Mouse (Mus musculus) hindbrain, embryonic 10.5 days (tissue): ENCODE measurements around the gene Lrch3. TPM values are rescaled to one million over a fixed set of nuclear protein-coding genes. Genes with fewer than 3 reads are reported as not detected.

Experiments
- DNase-seq: peaks from one replicate; pipeline ENCODE4 v3.0.0-alpha.2; 2017; ENCODE audit warnings: low spot score
- H3K27ac ChIP-seq: fragments of 300-500 bp; sonication (generic); 2 replicates; pipeline ENCODE4 v1.5.1; 2016; ENCODE audit warnings: mild to moderate bottlenecking, moderate library complexity
- H3K27me3 ChIP-seq: fragments of 300-500 bp; sonication (generic); 2 replicates; pipeline ENCODE4 v1.6.1; 2016; ENCODE audit warnings: mild to moderate bottlenecking; ENCODE audit not compliant: poor library complexity, insufficient read depth, severe bottlenecking
- H3K36me3 ChIP-seq: fragments of 300-500 bp; sonication (generic); 2 replicates; pipeline ENCODE4 v1.6.1; 2016; ENCODE audit warnings: mild to moderate bottlenecking, moderate library complexity
- H3K4me1 ChIP-seq: fragments of 300-500 bp; sonication (generic); replicated peaks from 2 replicates; pipeline ENCODE4 v1.6.1; 2016; ENCODE audit warnings: mild to moderate bottlenecking
- H3K4me3 ChIP-seq: fragments of 300-500 bp; sonication (generic); 2 replicates; pipeline ENCODE4 v1.5.1; 2016; ENCODE audit warnings: mild to moderate bottlenecking, moderate library complexity
- H3K9me3 ChIP-seq: fragments of 300-500 bp; sonication (generic); 2 replicates; pipeline ENCODE4 v1.6.1; 2016; ENCODE audit warnings: mild to moderate bottlenecking, moderate library complexity
- WGBS: fragments of 180-500 bp; shearing (Covaris S2); methylation state at CpG from one replicate; pipeline ENCODE4 v1.1.7; 2016; 5-methylcytosine and 5-hydroxymethylcytosine counted together
- polyA plus RNA-seq: library from polyadenylated mRNA; unstranded; fragments of >200 nt; fragmentation: Nextera tagmentation; extraction: Ambion mirVana; gene quantifications from 2 replicates; pipeline ENCODE4 v1.2.1, GENCODE M21; 2016

Lrch3 gene
- polyA plus RNA-seq, 1 experiment from 2014 or later = 30.3 TPM

DNA sequence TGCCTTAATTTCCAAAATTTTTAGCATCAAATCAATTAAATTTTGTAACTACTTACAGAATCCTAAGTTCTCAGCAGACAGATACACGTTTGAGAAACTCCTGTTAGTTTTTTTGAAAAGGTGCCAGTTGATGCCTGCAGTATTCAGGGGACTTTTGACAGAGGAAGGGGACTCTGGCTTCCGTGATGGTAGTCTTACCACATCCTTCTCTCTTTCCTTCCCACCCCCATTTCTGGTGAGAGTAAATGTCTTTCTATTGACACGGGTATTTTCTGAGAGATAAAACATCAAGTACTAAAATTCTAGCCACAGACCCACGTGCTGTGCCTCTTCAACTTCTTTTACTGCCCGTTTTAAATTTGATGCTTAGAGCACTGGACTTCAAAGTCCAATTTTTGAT, 39.9 kb downstream of the Lrch3 start:
- H3K9me3 ChIP-seq = no peaks in the 10 kb centered on the region
- H3K27me3 ChIP-seq = no peaks in the 10 kb centered on the region
- H3K4me3 ChIP-seq = no peak overlapping the region
- WGBS = 86% methylated on average over 5 of the region's 5 CpGs
- no peaks in the 10 kb centered on the region for H3K4me1 ChIP-seq
- DNase-seq = no peak
- peaks cover 41% of the 10 kb centered on the region for H3K36me3 ChIP-seq
- no peak overlapping the region for H3K27ac ChIP-seq

DNA sequence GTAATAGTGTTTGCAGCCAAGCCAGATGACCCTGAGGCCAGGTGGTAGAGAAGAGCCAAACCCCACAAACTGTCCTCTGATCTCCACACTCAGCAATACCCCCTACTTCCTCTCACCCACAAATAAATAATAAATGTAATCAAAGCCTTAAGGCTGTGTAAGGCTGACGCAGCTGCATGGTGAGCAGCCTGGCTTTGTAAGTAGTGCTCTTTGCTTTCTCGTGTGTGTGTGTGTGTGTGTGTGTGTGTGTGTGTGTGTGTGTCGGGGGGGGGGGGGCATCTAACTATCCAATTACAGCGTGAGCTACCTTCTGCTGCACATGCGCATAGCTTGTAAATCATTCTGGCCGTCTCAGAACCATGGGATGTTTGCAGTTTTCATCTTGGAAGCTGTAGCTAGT, 40.4 kb downstream of the Lrch3 start:
- Histone ChIP-seq H3K9me3 (no peaks in the 10 kb centered on the region), H3K36me3 (peaks cover 46% of the 10 kb centered on the region), H3K4me1 (no peaks in the 10 kb centered on the region), H3K27ac (no peak overlapping the region), H3K27me3 (no peaks in the 10 kb centered on the region), H3K4me3 (no peak overlapping the region)
- no peak for DNase-seq
- WGBS = 89% methylated on average over 5 of the region's 6 CpGs

DNA sequence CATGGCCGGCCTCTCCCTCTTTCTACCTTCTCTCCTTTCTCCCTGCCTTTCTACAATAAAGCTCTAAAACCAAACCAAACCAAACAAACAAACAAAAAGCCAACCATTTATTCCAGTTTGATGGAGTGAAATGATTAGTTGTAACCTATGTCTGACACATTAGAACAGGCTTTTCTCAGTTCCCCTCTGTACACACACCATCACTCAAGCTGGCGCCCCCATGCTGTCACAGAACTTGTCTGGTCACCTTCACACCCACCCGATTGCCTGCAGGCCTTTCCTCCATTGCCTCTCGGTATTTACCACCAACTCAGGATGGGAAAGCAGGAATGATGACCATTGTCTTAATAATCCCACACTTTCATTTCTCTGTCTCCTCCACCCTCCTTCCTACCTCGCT, 43.0 kb downstream of the Lrch3 start:
- Histone ChIP-seq H3K4me1 (no peaks in the 10 kb centered on the region), H3K4me3 (no peak overlapping the region), H3K27ac (no peak overlapping the region), H3K9me3 (no peaks in the 10 kb centered on the region), H3K36me3 (peaks cover 57% of the 10 kb centered on the region), H3K27me3 (no peaks in the 10 kb centered on the region)
- 66% methylated on average over 5 of the region's 5 CpGs for WGBS
- no peak for DNase-seq

DNA sequence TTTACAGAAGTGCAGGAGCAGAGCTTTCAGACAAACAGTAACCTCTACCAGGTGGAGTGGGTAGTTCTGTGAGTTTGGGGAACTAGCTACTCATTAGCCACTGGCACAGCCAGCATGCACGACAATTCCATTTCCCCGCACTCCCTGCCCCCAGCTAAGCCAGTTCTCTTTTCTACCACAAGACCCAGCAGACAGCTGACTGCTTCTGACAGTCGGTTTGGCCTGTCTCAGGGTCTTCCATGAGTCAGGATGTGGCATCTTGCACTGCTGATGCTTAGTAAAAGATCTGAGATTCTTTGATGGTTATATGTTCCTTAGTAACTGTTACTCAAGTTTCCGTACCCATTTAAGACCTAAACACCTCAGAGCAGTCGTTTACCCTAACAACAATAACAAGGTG, 58.6 kb downstream of the Lrch3 start:
- Histone ChIP-seq H3K27me3 (no peaks in the 10 kb centered on the region), H3K4me3 (no peak overlapping the region), H3K36me3 (peaks cover 52% of the 10 kb centered on the region), H3K9me3 (no peaks in the 10 kb centered on the region), H3K4me1 (no peaks in the 10 kb centered on the region), H3K27ac (no peak overlapping the region)
- DNase-seq = no peak
- WGBS = 79% methylated on average over 5 of the region's 5 CpGs

DNA sequence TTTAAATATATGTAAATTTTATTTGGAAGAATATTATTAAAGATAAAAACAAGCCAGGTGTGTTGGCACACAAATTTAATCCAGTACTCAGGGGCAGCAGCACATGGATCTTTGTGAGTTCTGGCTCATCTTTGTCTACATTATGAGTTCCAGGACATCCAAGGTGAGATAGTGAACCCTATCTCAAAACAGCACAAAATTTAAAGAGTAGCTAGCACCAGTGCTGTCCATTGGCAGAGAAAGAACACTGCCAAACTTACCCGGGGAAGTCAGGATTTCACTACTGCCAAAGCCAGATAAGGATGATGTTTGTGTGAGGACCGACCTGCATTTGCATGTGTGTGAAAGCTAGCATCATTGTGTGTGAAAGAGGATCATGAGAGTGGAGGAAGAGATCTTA, 59.1 kb downstream of the Lrch3 start:
- Histone ChIP-seq H3K27ac (no peak overlapping the region), H3K36me3 (peaks cover 57% of the 10 kb centered on the region), H3K27me3 (no peaks in the 10 kb centered on the region), H3K9me3 (no peaks in the 10 kb centered on the region), H3K4me3 (no peak overlapping the region), H3K4me1 (no peaks in the 10 kb centered on the region)
- no peak for DNase-seq
- 90% methylated on average over 2 of the region's 2 CpGs for WGBS

DNA sequence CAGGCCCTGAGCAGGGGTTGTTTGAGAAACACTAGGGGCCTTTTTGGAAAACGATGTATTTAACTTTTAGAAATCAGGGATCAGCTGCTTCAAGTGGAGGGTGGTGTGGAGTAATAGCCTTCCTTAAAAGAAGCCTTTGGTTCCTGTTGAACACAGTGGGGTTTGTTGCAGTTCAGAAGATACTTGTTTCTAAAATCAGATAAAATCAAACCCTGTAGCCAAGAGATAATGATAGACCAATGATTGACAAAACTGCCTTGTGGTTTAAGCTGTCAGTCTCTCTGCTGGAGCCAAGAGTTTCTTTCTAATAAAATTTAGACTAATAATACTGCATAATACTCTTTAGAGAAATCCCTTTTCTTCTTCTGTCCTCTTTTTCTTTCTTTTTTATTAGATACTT, 66.3 kb downstream of the Lrch3 start:
- no peak for DNase-seq
- Histone ChIP-seq H3K27me3 (no peaks in the 10 kb centered on the region), H3K4me3 (no peak overlapping the region)

DNA sequence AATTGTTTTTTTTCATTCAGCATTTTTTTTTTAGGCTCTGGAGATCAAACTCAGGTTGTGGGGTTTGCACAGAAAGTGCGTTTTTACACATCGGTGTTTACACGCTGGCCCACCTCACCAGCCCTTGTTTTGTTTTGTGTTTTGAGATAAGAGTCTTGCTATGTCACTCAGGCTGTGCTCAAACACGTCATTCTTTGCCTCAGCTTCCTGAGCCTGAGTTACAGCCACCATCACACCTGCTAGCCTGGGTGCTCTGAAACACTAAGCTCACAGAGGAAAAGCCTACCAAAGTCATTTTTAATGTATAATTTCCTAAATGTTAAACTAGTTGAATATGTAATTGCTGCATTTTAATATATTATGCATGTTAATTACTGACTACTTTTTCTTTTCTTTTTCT, 67.5 kb downstream of the Lrch3 start:
- Histone ChIP-seq H3K9me3 (no peaks in the 10 kb centered on the region), H3K36me3 (peaks cover 88% of the 10 kb centered on the region), H3K27ac (no peak overlapping the region), H3K4me1 (no peaks in the 10 kb centered on the region), H3K4me3 (no peak overlapping the region), H3K27me3 (no peaks in the 10 kb centered on the region)
- 91% methylated on average over 4 of the region's 4 CpGs for WGBS
- no peak for DNase-seq

More for the DNA sequence above, 66.3 kb downstream of the Lrch3 start:
- peaks cover 87% of the 10 kb centered on the region for H3K36me3 ChIP-seq
- WGBS = 89% methylated on average over 1 of the region's 1 CpGs
- H3K9me3 ChIP-seq = no peaks in the 10 kb centered on the region
- no peaks in the 10 kb centered on the region for H3K4me1 ChIP-seq
- no peak overlapping the region for H3K27ac ChIP-seq

DNA sequence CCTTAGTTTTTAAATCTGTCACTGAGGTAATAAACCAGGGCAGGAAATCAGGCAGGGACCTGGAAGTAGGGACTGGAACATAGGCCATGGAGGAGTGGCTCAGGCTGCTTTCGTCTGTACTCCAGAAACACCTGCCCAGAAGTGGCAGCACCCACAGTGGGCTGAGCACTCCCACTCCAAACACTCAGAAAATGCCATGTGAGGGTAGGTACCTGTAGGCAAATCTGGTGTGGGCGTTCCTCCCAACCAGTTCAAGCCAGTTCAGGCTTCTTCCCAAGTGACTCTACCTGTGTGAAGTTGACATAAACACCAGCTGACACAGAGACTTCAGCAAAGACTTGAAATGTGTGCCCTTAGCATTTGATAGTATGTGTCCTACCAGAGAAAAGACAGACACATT, 70.7 kb downstream of the Lrch3 start:
- Histone ChIP-seq H3K4me3 (no peak overlapping the region), H3K36me3 (peaks cover 86% of the 10 kb centered on the region), H3K27me3 (no peaks in the 10 kb centered on the region), H3K4me1 (no peaks in the 10 kb centered on the region), H3K9me3 (no peaks in the 10 kb centered on the region), H3K27ac (no peak overlapping the region)
- no peak for DNase-seq
- WGBS = 85% methylated on average over 2 of the region's 2 CpGs

DNA sequence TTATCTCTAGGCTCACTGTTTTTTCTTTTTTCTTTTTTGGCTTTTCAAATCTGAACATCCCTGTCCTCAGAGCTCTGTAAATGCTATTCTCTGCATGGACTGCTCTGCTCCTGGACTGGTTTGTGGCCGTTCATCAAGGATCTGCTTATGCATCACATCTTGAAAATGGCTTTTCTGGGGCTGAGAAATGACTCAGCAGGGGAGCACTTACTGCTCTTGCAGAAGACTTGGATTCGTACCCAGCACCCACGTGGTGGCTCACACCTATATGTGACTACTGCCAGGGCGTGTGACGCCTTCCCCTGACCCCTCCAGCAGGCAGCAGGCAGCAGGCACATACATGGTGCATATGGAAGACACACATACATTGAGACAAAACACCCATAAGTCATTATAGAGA, 78.3 kb downstream of the Lrch3 start:
- no peak overlapping the region for H3K4me3 ChIP-seq
- no peak overlapping the region for H3K27ac ChIP-seq
- H3K27me3 ChIP-seq = no peaks in the 10 kb centered on the region
- DNase-seq = no peak
- WGBS = 87% methylated on average over 5 of the region's 5 CpGs
- no peaks in the 10 kb centered on the region for H3K9me3 ChIP-seq
- H3K4me1 ChIP-seq = no peaks in the 10 kb centered on the region
- H3K36me3 ChIP-seq = peaks cover 88% of the 10 kb centered on the region

DNA sequence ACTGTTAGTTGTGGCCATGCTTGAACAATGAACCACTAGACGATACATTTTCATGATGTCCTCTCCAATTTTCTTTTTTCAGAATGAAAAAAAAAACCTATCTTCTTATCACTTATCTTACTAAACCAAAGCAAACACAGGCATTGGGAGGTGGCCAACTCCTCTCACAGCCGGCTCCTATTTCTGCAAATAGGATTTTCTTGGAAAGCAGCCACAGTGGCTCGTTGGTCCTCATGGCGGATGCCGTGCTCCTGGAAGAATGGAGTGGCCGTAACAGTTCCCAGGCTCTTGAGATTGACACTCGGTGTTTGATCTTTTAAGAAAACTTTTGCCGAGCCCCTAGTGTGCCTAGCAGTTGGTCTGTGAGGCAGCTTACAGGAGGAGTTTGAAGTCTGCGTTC, 91.3 kb downstream of the Lrch3 start:
- no peak for DNase-seq
- Histone ChIP-seq H3K36me3 (peaks cover 95% of the 10 kb centered on the region), H3K4me1 (no peaks in the 10 kb centered on the region), H3K27me3 (no peaks in the 10 kb centered on the region), H3K27ac (no peak overlapping the region), H3K9me3 (no peaks in the 10 kb centered on the region), H3K4me3 (no peak overlapping the region)
- 61% methylated on average over 9 of the region's 9 CpGs for WGBS

DNA sequence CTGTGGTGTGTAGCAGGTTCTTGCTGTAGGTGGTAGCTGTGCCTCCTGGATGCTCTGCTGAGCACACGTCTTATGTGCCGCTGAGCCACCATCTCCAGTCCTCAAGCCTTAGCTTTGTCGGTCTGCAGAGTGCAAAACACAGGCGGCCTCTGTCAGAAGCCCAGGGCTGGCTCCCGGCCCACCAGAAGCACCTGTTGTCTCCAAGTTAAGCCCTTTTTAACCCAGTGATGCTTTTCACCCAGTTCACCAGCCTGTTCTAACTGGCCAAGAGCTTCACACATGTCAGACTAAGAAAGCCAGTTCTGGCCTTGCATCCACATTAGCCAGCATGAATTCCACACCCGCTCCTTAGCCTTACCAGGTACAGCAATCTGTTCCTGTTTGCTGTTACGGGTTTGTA, 93.0 kb downstream of the Lrch3 start:
- Histone ChIP-seq H3K36me3 (peaks cover 93% of the 10 kb centered on the region), H3K27me3 (no peaks in the 10 kb centered on the region), H3K9me3 (no peaks in the 10 kb centered on the region), H3K27ac (no peak overlapping the region), H3K4me1 (no peaks in the 10 kb centered on the region), H3K4me3 (no peak overlapping the region)
- DNase-seq = no peak
- WGBS = 90% methylated on average over 7 of the region's 7 CpGs

DNA sequence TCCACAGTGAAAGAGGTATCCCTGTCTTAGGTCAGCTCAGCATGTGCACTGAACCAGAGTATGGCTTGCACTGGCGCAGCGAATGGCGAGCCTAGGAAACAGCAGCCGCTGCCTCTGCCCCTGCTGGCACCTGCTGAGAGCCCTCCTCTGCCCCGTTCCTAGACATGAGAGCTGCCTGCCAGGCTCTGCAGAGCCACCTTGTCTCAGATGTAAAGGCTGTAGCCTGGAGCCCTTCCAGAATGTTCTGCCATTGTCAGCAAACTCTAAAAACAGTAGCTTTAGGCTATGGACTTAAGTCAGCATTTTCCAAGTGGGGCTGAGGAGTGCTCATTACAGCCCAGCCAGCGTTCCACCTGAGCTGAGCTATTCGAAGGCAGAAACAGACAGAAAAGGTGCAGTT, 93.5 kb downstream of the Lrch3 start:
- H3K27ac ChIP-seq = no peak overlapping the region
- H3K9me3 ChIP-seq = no peaks in the 10 kb centered on the region
- no peak overlapping the region for H3K4me3 ChIP-seq
- no peaks in the 10 kb centered on the region for H3K4me1 ChIP-seq
- no peaks in the 10 kb centered on the region for H3K27me3 ChIP-seq
- DNase-seq = no peak
- WGBS = 80% methylated on average over 7 of the region's 7 CpGs
- peaks cover 95% of the 10 kb centered on the region for H3K36me3 ChIP-seq

DNA sequence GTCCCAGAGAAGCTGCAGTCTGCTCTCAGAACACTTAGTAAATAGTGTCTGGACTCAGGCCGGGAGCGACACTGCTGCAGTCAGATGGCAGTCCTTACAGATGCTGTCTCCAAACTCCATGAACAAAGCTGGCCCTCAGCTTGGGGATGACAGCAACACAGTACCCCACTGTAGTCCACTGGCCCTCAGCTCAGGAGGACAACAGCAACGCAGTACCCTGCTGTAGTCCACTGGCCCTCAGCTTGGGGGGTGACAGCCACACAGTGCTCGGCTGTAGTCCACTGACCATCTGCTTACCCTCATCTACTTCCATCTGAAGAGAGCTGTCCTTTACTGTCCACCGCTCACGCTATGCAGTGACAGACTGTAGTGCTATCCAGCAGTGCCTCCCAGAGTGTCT, 96.3 kb downstream of the Lrch3 start:
- no peak overlapping the region; the same call in 1 of the 2 replicates for H3K27ac ChIP-seq
- 90% methylated on average over 6 of the region's 6 CpGs for WGBS
- H3K36me3 ChIP-seq = peaks cover 96% of the 10 kb centered on the region
- no peak overlapping the region for H3K4me3 ChIP-seq
- H3K9me3 ChIP-seq = no peaks in the 10 kb centered on the region
- DNase-seq = no peak
- no peaks in the 10 kb centered on the region for H3K27me3 ChIP-seq
- no peaks in the 10 kb centered on the region for H3K4me1 ChIP-seq

DNA sequence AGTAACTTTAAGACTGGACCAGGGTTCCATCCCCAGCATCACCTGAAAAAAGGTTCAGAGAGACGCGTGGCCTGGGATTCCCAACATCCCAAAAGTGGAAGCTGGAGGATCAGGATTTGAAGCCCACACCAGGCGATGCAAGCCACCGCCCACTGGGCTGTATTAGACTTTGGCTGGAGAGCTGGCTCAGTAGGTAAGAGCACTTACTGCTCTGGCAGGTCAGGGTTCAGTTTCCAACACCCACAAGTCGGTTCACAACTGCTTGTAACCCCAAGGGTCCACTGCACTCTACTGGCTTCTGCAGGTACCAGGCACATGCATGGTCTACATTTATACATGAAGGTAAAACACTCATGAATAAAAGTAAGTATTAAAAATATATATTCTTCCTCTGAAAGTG, 99.9 kb downstream of the Lrch3 start:
- peaks cover 77% of the 10 kb centered on the region for H3K36me3 ChIP-seq
- WGBS = 93% methylated on average over 5 of the region's 5 CpGs
- no peak overlapping the region for H3K27ac ChIP-seq
- H3K4me3 ChIP-seq = no peak overlapping the region
- no peaks in the 10 kb centered on the region for H3K27me3 ChIP-seq
- no peak for DNase-seq
- H3K9me3 ChIP-seq = no peaks in the 10 kb centered on the region
- H3K4me1 ChIP-seq = no peaks in the 10 kb centered on the region
